Mouse (Mus musculus) liver, embryonic 16.5 days (tissue): ENCODE data around the gene Spsb3. TPM values are rescaled to one million over a fixed set of nuclear protein-coding genes. Genes with fewer than 3 reads are reported as not detected.

Experiments used
- ATAC-seq: fragments of 200-750 bp; cut with Nextera tagmentation; 2 replicates; pipeline ENCODE4 v1.8.0; 2017; ENCODE audit warnings: low read depth, mild to moderate bottlenecking, moderate number of reproducible peaks, moderate library complexity
- H3K27ac ChIP-seq: fragments of 300-500 bp; sonication (generic); 2 replicates; pipeline ENCODE4 v1.5.1; 2014; ENCODE audit warnings: mild to moderate bottlenecking, low read length
- H3K27me3 ChIP-seq: fragments of 300-500 bp; sonication (generic); 2 replicates; pipeline ENCODE4 v1.6.1; 2014; ENCODE audit warnings: low read depth, low read length, mixed read lengths; ENCODE audit not compliant: control insufficient read depth, insufficient read depth
- H3K36me3 ChIP-seq: fragments of 300-500 bp; sonication (generic); 2 replicates; pipeline ENCODE4 v1.6.1; 2014; ENCODE audit warnings: mild to moderate bottlenecking; ENCODE audit not compliant: control insufficient read depth, insufficient read depth
- H3K4me1 ChIP-seq: fragments of 300-500 bp; sonication (generic); 2 replicates; pipeline ENCODE4 v1.6.1; 2014; ENCODE audit warnings: low read depth, low read length, mixed read lengths; ENCODE audit not compliant: control insufficient read depth
- H3K4me2 ChIP-seq: fragments of 300-500 bp; sonication (generic); 2 replicates; pipeline ENCODE4 v1.6.1; 2014; ENCODE audit warnings: low read depth, low read length, mixed read lengths
- H3K4me3 ChIP-seq: fragments of 300-500 bp; sonication (generic); 2 replicates; pipeline ENCODE4 v1.5.1; 2014; ENCODE audit warnings: low read depth, mild to moderate bottlenecking, low read length
- H3K9ac ChIP-seq: fragments of 300-500 bp; sonication (generic); 2 replicates; pipeline ENCODE4 v1.6.1; 2014; ENCODE audit warnings: low read depth, low read length
- H3K9me3 ChIP-seq: fragments of 300-500 bp; sonication (generic); replicated peaks from 2 replicates; pipeline ENCODE4 v1.6.1; 2016; ENCODE audit warnings: low read length; ENCODE audit not compliant: control insufficient read depth
- WGBS: fragments of 180-500 bp; shearing (Covaris S2); extraction: QIAGEN DNeasy Blood & Tissue Kit; methylation state at CpG from one replicate; pipeline ENCODE4 v1.1.7; 2014; ENCODE audit not compliant: insufficient replicate concordance; 5-methylcytosine and 5-hydroxymethylcytosine counted together
- polyA plus RNA-seq: library from polyadenylated mRNA; unstranded; fragments of >200 nt; fragmentation: Nextera tagmentation; extraction: Ambion mirVana; gene quantifications from 2 replicates; pipeline ENCODE4 v1.2.1, GENCODE M21; 2015

Spsb3 gene
- polyA plus RNA-seq, 1 experiment from 2014 or later, result 40.3 TPM

GRCm38 (mm10) chr17:24898041-24898854 is 11.8 kb downstream of the Spsb3 start:
- Histone ChIP-seq H3K9me3 (no peaks in the 10 kb centered on the region), H3K27me3 (no peaks in the 10 kb centered on the region), H3K4me1 (peaks cover 55% of the 10 kb centered on the region), H3K9ac (no peak overlapping the region; the same call in 1 of the 2 replicates), H3K27ac (peak overlapping the region; percentile 35), H3K36me3 (peaks cover 43% of the 10 kb centered on the region), H3K4me2 (no peak overlapping the region), H3K4me3 (no peak overlapping the region)
- 71% methylated on average over 4 of the region's 4 CpGs for WGBS
- no peak for ATAC-seq

GRCm38 (mm10) chr17:24899153-24899552 is 12.7 kb downstream of the Spsb3 start:
- Histone ChIP-seq H3K4me1 (peaks cover 55% of the 10 kb centered on the region), H3K9ac (no peak overlapping the region), H3K27ac (0 out of 2 replicates have a peak overlapping the region, but pooled peaks have one; percentile 23), H3K9me3 (no peaks in the 10 kb centered on the region), H3K27me3 (no peaks in the 10 kb centered on the region), H3K36me3 (peaks cover 50% of the 10 kb centered on the region), H3K4me3 (no peak overlapping the region), H3K4me2 (no peak overlapping the region)
- WGBS, result 69% methylated on average over 5 of the region's 5 CpGs
- no peak for ATAC-seq

- peaks cover 59% of the 10 kb centered on the region for H3K36me3 ChIP-seq
- H3K4me1 ChIP-seq, result peaks cover 53% of the 10 kb centered on the region
Measured at GRCm38 (mm10) chr17:24900014-24900413, 13.6 kb downstream of the Spsb3 start.

GRCm38 (mm10) chr17:24902124-24902523 is 15.7 kb downstream of the Spsb3 start:
- H3K27me3 ChIP-seq, result no peaks in the 10 kb centered on the region
- H3K4me1 ChIP-seq, result peaks cover 40% of the 10 kb centered on the region
- peak overlapping the region; percentile 98 for H3K27ac ChIP-seq
- ATAC-seq, result no peak
- peak overlapping the region; percentile 17; the same call in 1 of the 2 replicates for H3K9ac ChIP-seq
- no peaks in the 10 kb centered on the region for H3K9me3 ChIP-seq
- H3K4me2 ChIP-seq, result peak overlapping the region; percentile 72
- H3K4me3 ChIP-seq, result peak overlapping the region; percentile 18
- peaks cover 76% of the 10 kb centered on the region for H3K36me3 ChIP-seq
- 78% methylated on average over 5 of the region's 5 CpGs for WGBS

More at GRCm38 (mm10) chr17:24900014-24900413, 13.6 kb downstream of the Spsb3 start:
- no peak overlapping the region for H3K4me2 ChIP-seq
- ATAC-seq, result no peak
- no peak overlapping the region for H3K9ac ChIP-seq
- no peak overlapping the region for H3K4me3 ChIP-seq
- no peak overlapping the region for H3K27ac ChIP-seq
- H3K9me3 ChIP-seq, result no peaks in the 10 kb centered on the region
- WGBS, result 92% methylated on average over 6 of the region's 6 CpGs
- no peaks in the 10 kb centered on the region for H3K27me3 ChIP-seq

GRCm38 (mm10) chr17:24902671-24903474 is 16.4 kb downstream of the Spsb3 start:
- peaks cover 33% of the 10 kb centered on the region for H3K4me1 ChIP-seq
- peak overlapping the region; percentile 60 for H3K9ac ChIP-seq
- peaks cover 76% of the 10 kb centered on the region for H3K36me3 ChIP-seq
- H3K4me3 ChIP-seq, result peak overlapping the region; percentile 33
- H3K27me3 ChIP-seq, result no peaks in the 10 kb centered on the region
- WGBS, result 28% methylated on average over 9 of the region's 9 CpGs
- peak overlapping the region; percentile 98 for H3K27ac ChIP-seq
- H3K9me3 ChIP-seq, result no peaks in the 10 kb centered on the region
- peak overlapping the region; percentile 72 for H3K4me2 ChIP-seq
- ATAC-seq, result peak; percentile 99

- Histone ChIP-seq H3K36me3 (peaks cover 78% of the 10 kb centered on the region), H3K27me3 (no peaks in the 10 kb centered on the region), H3K4me2 (no peak overlapping the region), H3K9ac (peak overlapping the region; percentile 60; the same call in 1 of the 2 replicates), H3K4me1 (peaks cover 30% of the 10 kb centered on the region), H3K9me3 (no peaks in the 10 kb centered on the region), H3K4me3 (no peak overlapping the region), H3K27ac (peak overlapping the region; percentile 98)
- WGBS, result 90% methylated on average over 9 of the region's 9 CpGs
- no peak for ATAC-seq
Measured at GRCm38 (mm10) chr17:24903767-24904166, 17.3 kb downstream of the Spsb3 start.

GRCm38 (mm10) chr17:24907591-24907990 is 21.1 kb downstream of the Spsb3 start:
- Histone ChIP-seq H3K27me3 (no peaks in the 10 kb centered on the region), H3K36me3 (peaks cover 66% of the 10 kb centered on the region), H3K4me3 (no peak overlapping the region), H3K9ac (no peak overlapping the region), H3K4me1 (peaks cover 15% of the 10 kb centered on the region), H3K9me3 (no peaks in the 10 kb centered on the region), H3K27ac (no peak overlapping the region), H3K4me2 (no peak overlapping the region)
- no peak for ATAC-seq
- 92% methylated on average over 2 of the region's 2 CpGs for WGBS

GRCm38 (mm10) chr17:24913984-24914383 is 27.5 kb downstream of the Spsb3 start:
- ATAC-seq, result no peak
- no peaks in the 10 kb centered on the region for H3K27me3 ChIP-seq
- no peaks in the 10 kb centered on the region for H3K9me3 ChIP-seq
- no peak overlapping the region for H3K9ac ChIP-seq
- no peak overlapping the region for H3K27ac ChIP-seq
- H3K4me2 ChIP-seq, result no peak overlapping the region
- no peaks in the 10 kb centered on the region for H3K4me1 ChIP-seq
- peaks cover 71% of the 10 kb centered on the region for H3K36me3 ChIP-seq
- no peak overlapping the region for H3K4me3 ChIP-seq

GRCm38 (mm10) chr17:24923246-24923645 is 36.8 kb downstream of the Spsb3 start:
- Histone ChIP-seq H3K27ac (no peak overlapping the region), H3K9ac (no peak overlapping the region), H3K9me3 (no peaks in the 10 kb centered on the region), H3K36me3 (peaks cover 41% of the 10 kb centered on the region), H3K4me3 (no peak overlapping the region), H3K4me1 (no peaks in the 10 kb centered on the region), H3K27me3 (no peaks in the 10 kb centered on the region), H3K4me2 (no peak overlapping the region)
- 79% methylated on average over 1 of the region's 1 CpGs for WGBS
- no peak for ATAC-seq
